ENCODE assay signal across 8 mouse cellular contexts in the genomic region with DNA sequence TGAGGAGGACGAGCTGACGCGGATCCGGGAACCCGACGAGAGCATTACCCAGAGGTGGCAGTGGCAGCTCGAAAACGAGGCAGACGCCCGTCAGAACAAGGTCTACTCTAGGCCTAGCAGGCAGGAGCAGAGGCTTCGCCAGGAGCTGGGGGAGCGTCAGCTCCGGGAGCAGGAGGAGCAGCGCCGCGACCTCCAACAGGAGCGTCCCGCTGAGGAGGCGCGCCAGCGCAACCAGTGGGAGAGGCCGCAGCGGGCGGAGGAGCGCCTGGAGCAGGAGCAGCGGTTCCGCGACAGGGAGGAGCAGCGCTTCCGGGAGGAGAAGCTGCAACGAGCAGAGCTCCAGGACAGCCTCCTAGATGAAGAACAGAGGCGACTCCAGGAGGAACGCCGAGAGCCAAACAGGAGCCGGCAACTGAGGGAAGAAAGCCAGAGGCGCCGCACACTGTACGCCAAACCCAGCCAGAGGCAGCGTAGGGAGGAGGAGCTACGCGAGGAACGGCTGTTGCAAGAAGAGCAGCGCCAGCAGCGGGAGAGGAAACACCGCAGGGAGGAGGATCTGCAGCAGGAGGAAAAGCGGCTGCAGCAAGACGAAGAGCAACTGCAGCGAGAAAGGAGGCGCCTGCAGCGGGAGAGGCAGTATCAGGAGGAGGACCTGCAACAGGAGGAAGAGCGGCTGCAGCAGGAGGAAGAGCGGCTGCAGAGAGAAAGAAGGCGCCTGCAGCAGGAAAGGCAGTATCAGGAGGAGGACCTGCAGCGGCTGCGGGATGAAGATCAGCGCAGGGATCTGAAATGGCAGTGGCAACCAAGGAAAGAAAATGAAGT. TPM values are rescaled to one million over a fixed set of nuclear protein-coding genes. Genes with fewer than 3 reads are reported as not detected.
DNase-seq lines count a peak whose midpoint lies in the region; ATAC-seq and TF ChIP-seq lines count a peak whose summit lies in the region.

No protein-coding gene starts in this region.

- H3K27ac ChIP-seq in brown adipose tissue, adult 24 weeks (replicated peaks; ENCODE audit: low read depth, low read length) = no peak overlapping the region
- peak overlapping the region; percentile 65; the same call in 1 of the 2 replicates for H3K27ac ChIP-seq in layer of hippocampus, adult 2 months
- peak overlapping the region; percentile 85 for H3K27ac ChIP-seq in neural tube, embryonic 15.5 days (replicated peaks)

- H3K9me3 ChIP-seq in E14TG2a.4 (ENCODE audit: low read length) = no peaks in the 10 kb centered on the region
- H3K9me3 ChIP-seq in neural tube, embryonic 15.5 days (replicated peaks) = no peaks in the 10 kb centered on the region

- peaks cover 34% of the 10 kb centered on the region for H3K4me1 ChIP-seq in E14TG2a.4 (replicated peaks; ENCODE audit: low read depth, low read length)
- H3K4me1 ChIP-seq in brown adipose tissue, adult 24 weeks (ENCODE audit: control insufficient read depth, insufficient read depth, insufficient read length, low read length) = peaks cover 11% of the 10 kb centered on the region
- peaks cover 19% of the 10 kb centered on the region for H3K4me1 ChIP-seq in lung, adult 2 months (ENCODE audit: control insufficient read depth, insufficient read depth, low read length)
- peaks cover 44% of the 10 kb centered on the region for H3K4me1 ChIP-seq in neural tube, embryonic 15.5 days

- peak; percentile 66 for DNase-seq in heart, postnatal 4 days
- peak; percentile 55 to 59 for DNase-seq in layer of hippocampus, adult 2 months (ENCODE audit: low spot score in 2 of 2)
- peak; percentile 72 for DNase-seq in lung, adult 2 months
- DNase-seq in thymus, postnatal 36 days = peak; percentile 24 to 28

- H3K9ac ChIP-seq in neural tube, embryonic 15.5 days (replicated peaks) = peak overlapping the region; percentile 61

- TF ChIP-seq CTCF in E14TG2a.4 (conservative IDR thresholded peaks at IDR 0.05; ENCODE audit: low read length) = no peak
- no peak for TF ChIP-seq CTCF in layer of hippocampus, adult 2 months (conservative IDR thresholded peaks at IDR 0.05)
- TF ChIP-seq CTCF in lung, adult 2 months (IDR thresholded peaks at IDR 0.05; ENCODE audit: insufficient read depth, low read length) = no peak

- WGBS in lung, adult 2 months = 1% methylated on average over 56 of the region's 56 CpGs
- under 1% methylated on average over 56 of the region's 56 CpGs for WGBS in neural tube, embryonic 15.5 days

- peak; percentile 10; the same call in 1 of the 2 replicates for TF ChIP-seq POLR2A in lung, adult 2 months (IDR thresholded peaks at IDR 0.05; ENCODE audit: borderline replicate concordance, extremely low read depth, low read depth, low read length)

- H3K36me3 ChIP-seq in E14TG2a.4 (ENCODE audit: insufficient read depth, low read length) = no peaks in the 10 kb centered on the region
- no peaks in the 10 kb centered on the region for H3K36me3 ChIP-seq in neural tube, embryonic 15.5 days

- ATAC-seq in frontal cortex, adult (ENCODE audit: low TSS enrichment) = peak; percentile 62
- ATAC-seq in neural tube, embryonic 15.5 days (ENCODE audit: low FRiP score) = peak; percentile 88

- peak overlapping the region; percentile 97 for H3K4me2 ChIP-seq in neural tube, embryonic 15.5 days

- peak overlapping the region; percentile 73 for H3K4me3 ChIP-seq in E14TG2a.4 (replicated peaks; ENCODE audit: low read length)
- H3K4me3 ChIP-seq in brown adipose tissue, adult 24 weeks (ENCODE audit: insufficient read depth, low read depth, low read length) = peak overlapping the region; percentile 63
- peak overlapping the region; percentile 68 for H3K4me3 ChIP-seq in layer of hippocampus, adult 2 months
- peak overlapping the region; percentile 63 for H3K4me3 ChIP-seq in lung, adult 2 months (replicated peaks; ENCODE audit: extremely low read depth, low read depth, low read length)
- peak overlapping the region; percentile 66 for H3K4me3 ChIP-seq in neural tube, embryonic 15.5 days (replicated peaks)

- H3K27me3 ChIP-seq in E14TG2a.4 (ENCODE audit: insufficient read depth, low read length) = peaks cover 69% of the 10 kb centered on the region
- H3K27me3 ChIP-seq in neural tube, embryonic 15.5 days (replicated peaks) = peaks cover 18% of the 10 kb centered on the region

RNA-seq across cellular contexts. Expression of gene Tchh, which starts 2.4 kb away (rescaled TPM):
- polyA plus RNA-seq in brown adipose tissue, adult 24 weeks (2012; ENCODE audit: insufficient read depth, insufficient read length, missing spikeins) = 0.33 TPM in 1 of 2 replicates, not detected in the other
- under 1 TPM; 0.20 to 0.26 TPM for total RNA-seq in heart, postnatal 4 days (2021)
- total RNA-seq in layer of hippocampus, adult 2 months (2021) = 1 to 10 TPM; 1.4 to 1.6 TPM
- 0.27 and 0.28 TPM in 2 replicates for polyA plus RNA-seq in lung, adult 2 months (2012; rRNA removed)
- 1.3 and 1.6 TPM in 2 replicates for polyA plus RNA-seq in neural tube, embryonic 15.5 days (2015; fragmentation: Nextera tagmentation; extraction: Ambion mirVana)

RNA-seq across cellular contexts. Expression of gene Tchhl1, which starts 24.0 kb away (rescaled TPM):
- polyA plus RNA-seq in brown adipose tissue, adult 24 weeks (2012; ENCODE audit: insufficient read depth, insufficient read length, missing spikeins) = not detected in 2 replicates
- not detected for total RNA-seq in heart, postnatal 4 days (2021)
- total RNA-seq in layer of hippocampus, adult 2 months (2021) = not detected
- not detected in 2 replicates for polyA plus RNA-seq in lung, adult 2 months (2012; rRNA removed)
- polyA plus RNA-seq in neural tube, embryonic 15.5 days (2015; fragmentation: Nextera tagmentation; extraction: Ambion mirVana) = not detected in 2 replicates

RNA-seq across cellular contexts. Expression of gene Rptn, which starts 51.1 kb away (rescaled TPM):
- polyA plus RNA-seq in brown adipose tissue, adult 24 weeks (2012; ENCODE audit: insufficient read depth, insufficient read length, missing spikeins) = not detected in 2 replicates
- not detected for total RNA-seq in heart, postnatal 4 days (2021)
- not detected for total RNA-seq in layer of hippocampus, adult 2 months (2021)
- 0.16 and 42.1 TPM in 2 replicates for polyA plus RNA-seq in lung, adult 2 months (2012; rRNA removed)
- not detected in 2 replicates for polyA plus RNA-seq in neural tube, embryonic 15.5 days (2015; fragmentation: Nextera tagmentation; extraction: Ambion mirVana)
